Mouse (Mus musculus) liver, postnatal 0 days (tissue): ENCODE results near the gene BC030499.

Source experiments
- CTCF ChIP-seq: sonication (generic); IDR thresholded peaks from 2 replicates; pipeline ENCODE4 v1.5.1; 2016; ENCODE audit warnings: antibody characterized with exemption, low read depth
- EP300 ChIP-seq: IDR thresholded peaks from 2 replicates; pipeline ENCODE4 v1.6.1; 2016; ENCODE audit warnings: antibody characterized with exemption, low read depth, mild to moderate bottlenecking

DNA sequence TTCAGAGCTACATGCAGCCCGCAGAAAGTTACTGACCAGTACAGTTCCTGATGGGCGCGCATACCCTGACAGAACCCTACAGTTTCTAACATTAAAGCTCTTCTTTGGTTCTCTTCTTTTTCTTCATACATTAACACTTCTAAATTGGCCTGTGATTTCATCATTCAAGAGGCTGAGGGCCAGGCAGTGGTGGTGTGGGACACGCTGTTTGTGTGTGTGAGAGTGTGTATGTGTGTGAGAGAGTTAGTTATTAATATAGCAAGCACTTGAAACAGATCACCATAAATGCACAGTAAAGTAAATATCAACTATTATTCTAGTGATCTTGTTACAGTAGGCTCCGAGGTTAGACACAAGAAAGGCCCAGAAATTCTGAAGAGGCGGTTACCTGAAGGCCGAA, 10.3 kb downstream of the BC030499 start:
- TF ChIP-seq CTCF (no peak), EP300 (no peak)
